Mouse (Mus musculus) G1E-ER4 (cell line): ENCODE data around the gene Hsf2. TPM values are rescaled to one million over a fixed set of nuclear protein-coding genes. Genes with fewer than 3 reads are reported as not detected.

Experiments
- GATA1 ChIP-seq: IDR thresholded peaks from one replicate; pipeline ENCODE4 v1.8.0; 2012; ENCODE audit warnings: low read length, inconsistent platforms
- polyA plus RNA-seq: library from polyadenylated mRNA; stranded (reverse); fragments of >175 nt; gene quantifications from 2 replicates; pipeline ENCODE4 v1.2.3, GENCODE M21; 2012

The Hsf2 gene
- polyA plus RNA-seq, 1 experiment = 0.33 TPM

- no peak for TF ChIP-seq GATA1
Observed at GRCm38 (mm10) chr10:57515278-57515677, 29.1 kb downstream of the Hsf2 start.

- no peak for TF ChIP-seq GATA1
Observed at GRCm38 (mm10) chr10:57526469-57526868, 40.3 kb downstream of the Hsf2 start.

- TF ChIP-seq GATA1 = no peak
Observed at GRCm38 (mm10) chr10:57531076-57531475, 44.9 kb downstream of the Hsf2 start.

- no peak for TF ChIP-seq GATA1
Observed at GRCm38 (mm10) chr10:57531616-57532217, 45.5 kb downstream of the Hsf2 start.

DNA sequence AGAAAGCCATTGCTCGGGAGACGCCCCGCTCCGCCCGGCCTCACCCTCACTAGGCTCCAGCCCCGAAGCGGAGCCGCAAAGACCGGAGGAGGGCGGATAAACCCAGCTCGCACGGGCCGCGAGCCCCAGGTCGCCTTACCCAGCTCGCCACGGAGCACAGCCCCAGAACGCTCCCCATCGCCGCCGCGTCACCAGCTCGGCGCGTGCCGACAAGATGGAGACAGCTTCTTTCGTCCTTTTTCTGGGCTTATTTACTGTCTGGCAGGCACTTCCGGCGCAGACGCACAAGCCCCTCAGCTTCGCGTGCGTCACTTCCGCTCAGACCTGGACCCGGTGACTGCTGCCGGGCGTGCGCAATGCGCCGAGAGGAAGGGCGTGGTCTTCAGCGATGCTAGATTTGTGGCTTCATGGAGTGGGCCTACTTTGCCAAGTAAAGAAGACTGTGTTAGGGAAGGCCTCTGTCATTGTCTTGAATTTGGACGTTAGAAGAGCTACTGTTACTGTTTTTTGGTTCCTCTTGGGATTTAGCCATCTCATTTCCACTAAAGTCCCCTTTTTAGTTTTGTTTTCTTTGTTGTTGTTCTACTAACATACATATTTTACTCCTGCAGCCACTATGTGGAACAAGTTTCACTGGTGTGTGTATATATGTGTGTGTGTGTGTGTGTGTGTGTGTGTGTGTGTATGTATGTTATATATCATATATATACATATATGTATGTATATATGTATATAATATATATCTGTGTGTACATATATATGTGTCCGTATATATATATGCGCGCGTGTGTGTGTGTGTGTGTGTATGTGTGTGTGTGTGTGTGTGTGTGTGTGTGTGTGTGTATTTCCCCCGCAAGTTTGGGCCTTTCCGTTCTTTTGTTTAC lies 46.3 kb downstream of the Hsf2 start, which contains the start of gene Serinc1:
Serinc1 (minus strand) TSS at position 313 of the 884 bp plus-strand sequence.
- TF ChIP-seq GATA1 = no peak

- no peak for TF ChIP-seq GATA1
Observed at GRCm38 (mm10) chr10:57549631-57550030, 63.4 kb downstream of the Hsf2 start.

- no peak for TF ChIP-seq GATA1
Observed at GRCm38 (mm10) chr10:57553719-57554118, 67.5 kb downstream of the Hsf2 start.

- no peak for TF ChIP-seq GATA1
Observed at GRCm38 (mm10) chr10:57557597-57557996, 71.4 kb downstream of the Hsf2 start.

Other genes with a start within 250 kb of the Hsf2 start
- 4.2 and 4.3 TPM in 2 replicates for gene Serinc1, start 46.1 kb downstream of the Hsf2 start, polyA plus RNA-seq
- not detected in 2 replicates for gene Pkib, start 145.6 kb downstream of the Hsf2 start, polyA plus RNA-seq